Mouse (Mus musculus): ENCODE results near the gene Scn10a. TPM values are rescaled to one million over a fixed set of nuclear protein-coding genes. Genes with fewer than 3 reads are reported as not detected.

The Scn10a gene
- polyA plus RNA-seq, 1 experiment from 2014 or later: not detected

DNA sequence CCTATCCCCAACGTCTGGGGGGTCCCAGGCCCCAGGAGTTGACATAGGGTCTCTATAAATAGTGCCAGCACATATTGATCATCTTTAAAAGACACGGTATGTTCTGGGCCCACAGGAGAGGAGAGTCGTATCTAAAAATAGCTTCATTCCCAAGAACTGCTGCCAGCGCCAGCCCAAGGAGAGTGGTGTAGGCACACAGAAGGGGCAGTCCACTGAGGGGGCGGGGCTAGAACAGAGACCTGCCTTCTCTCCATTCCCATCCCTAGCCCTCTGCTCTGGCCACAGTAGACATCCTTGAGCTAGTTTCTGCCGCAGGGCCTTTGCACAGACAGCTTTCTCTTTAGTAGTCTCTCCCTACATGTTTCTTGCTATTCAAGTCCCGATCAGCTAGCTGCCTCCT lies 144.8 kb downstream of the Scn10a start:
- ATAC-seq: no peak
- 79% methylated on average over 7 of the region's 7 CpGs for WGBS

DNA sequence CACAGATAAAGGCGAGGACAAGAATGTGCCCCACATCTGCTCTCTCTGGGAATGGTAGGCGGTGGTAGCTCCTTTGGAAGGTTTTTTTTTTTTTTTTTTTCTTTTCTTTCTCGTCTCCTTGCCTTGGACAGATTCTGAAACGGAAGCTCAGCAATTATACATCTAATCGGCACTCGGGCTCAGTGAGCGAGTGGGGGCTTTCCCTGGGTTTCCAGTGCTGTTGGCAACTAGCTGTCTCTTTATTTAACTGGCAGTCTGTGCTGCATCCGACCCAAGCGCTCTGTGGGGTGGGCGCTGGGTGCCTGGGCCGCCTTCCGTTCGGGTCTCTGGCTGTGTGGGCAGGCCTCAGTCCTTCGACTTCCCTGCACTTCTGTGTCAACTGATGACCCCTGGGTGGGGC lies 146.1 kb downstream of the Scn10a start:
- Histone ChIP-seq H3K9ac (ENCODE audit: low read depth, low read length) (no peak overlapping the region), H3K27ac (ENCODE audit: low read length) (no peak overlapping the region), H3K36me3 (ENCODE audit: control insufficient read depth, insufficient read depth, low read length) (no peaks in the 10 kb centered on the region), H3K9me3 (replicated peaks; ENCODE audit: control insufficient read depth, low read length, poor library complexity, severe bottlenecking) (no peaks in the 10 kb centered on the region), H3K4me3 (ENCODE audit: low read depth, low read length) (no peak overlapping the region), H3K4me1 (ENCODE audit: control insufficient read depth, insufficient read depth, low read length) (peaks cover 15% of the 10 kb centered on the region), H3K27me3 (ENCODE audit: control insufficient read depth, insufficient read depth, low read depth, low read length) (peaks cover 85% of the 10 kb centered on the region), H3K4me2 (ENCODE audit: low read length) (no peak overlapping the region)
- ATAC-seq: no peak
- 35% methylated on average over 14 of the region's 14 CpGs for WGBS

More for the DNA sequence above, 144.8 kb downstream of the Scn10a start:
- Histone ChIP-seq H3K4me3 (ENCODE audit: low read depth, low read length) (no peak overlapping the region), H3K9me3 (replicated peaks; ENCODE audit: control insufficient read depth, low read length, poor library complexity, severe bottlenecking) (no peaks in the 10 kb centered on the region), H3K36me3 (ENCODE audit: control insufficient read depth, insufficient read depth, low read length) (no peaks in the 10 kb centered on the region), H3K4me1 (ENCODE audit: control insufficient read depth, insufficient read depth, low read length) (peaks cover 25% of the 10 kb centered on the region), H3K27ac (ENCODE audit: low read length) (no peak overlapping the region), H3K4me2 (ENCODE audit: low read length) (no peak overlapping the region), H3K9ac (ENCODE audit: low read depth, low read length) (no peak overlapping the region), H3K27me3 (ENCODE audit: control insufficient read depth, insufficient read depth, low read depth, low read length) (peaks cover 82% of the 10 kb centered on the region)

DNA sequence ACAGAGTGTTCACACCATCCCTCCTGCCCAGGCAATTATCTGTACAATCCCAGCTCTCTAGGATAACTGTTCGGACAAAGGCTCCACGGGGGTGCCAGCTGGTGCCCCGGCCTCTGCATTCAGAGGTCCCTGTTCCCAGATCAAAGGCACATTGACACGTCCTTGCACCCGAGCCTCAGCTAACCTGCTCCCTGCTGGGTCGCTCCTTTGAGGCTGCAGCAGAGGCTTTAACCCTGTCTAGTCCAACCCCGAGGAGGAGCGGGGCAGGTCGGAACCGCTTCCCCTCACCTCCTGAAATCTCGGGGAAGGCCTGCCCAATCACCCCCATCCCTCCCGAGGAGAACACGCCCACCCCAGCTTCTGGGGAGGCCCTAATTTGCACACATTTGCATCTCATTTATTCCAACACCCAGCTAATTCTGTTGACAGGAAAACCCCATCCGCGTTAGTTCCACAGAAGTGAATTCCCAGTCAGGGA lies 147.7 kb downstream of the Scn10a start:
- WGBS: 2% methylated on average over 15 of the region's 15 CpGs
- Histone ChIP-seq H3K27ac (ENCODE audit: low read length) (no peak overlapping the region), H3K4me3 (ENCODE audit: low read depth, low read length) (no peak overlapping the region), H3K4me1 (ENCODE audit: control insufficient read depth, insufficient read depth, low read length) (peaks cover 15% of the 10 kb centered on the region), H3K9ac (ENCODE audit: low read depth, low read length) (no peak overlapping the region), H3K36me3 (ENCODE audit: control insufficient read depth, insufficient read depth, low read length) (no peaks in the 10 kb centered on the region), H3K4me2 (ENCODE audit: low read length) (peak overlapping the region; percentile 37), H3K27me3 (ENCODE audit: control insufficient read depth, insufficient read depth, low read depth, low read length) (peaks cover 85% of the 10 kb centered on the region), H3K9me3 (replicated peaks; ENCODE audit: control insufficient read depth, low read length, poor library complexity, severe bottlenecking) (no peaks in the 10 kb centered on the region; the same call in 1 of the 2 replicates)
- ATAC-seq: peak; percentile 40; the same call in 1 of the 2 replicates

DNA sequence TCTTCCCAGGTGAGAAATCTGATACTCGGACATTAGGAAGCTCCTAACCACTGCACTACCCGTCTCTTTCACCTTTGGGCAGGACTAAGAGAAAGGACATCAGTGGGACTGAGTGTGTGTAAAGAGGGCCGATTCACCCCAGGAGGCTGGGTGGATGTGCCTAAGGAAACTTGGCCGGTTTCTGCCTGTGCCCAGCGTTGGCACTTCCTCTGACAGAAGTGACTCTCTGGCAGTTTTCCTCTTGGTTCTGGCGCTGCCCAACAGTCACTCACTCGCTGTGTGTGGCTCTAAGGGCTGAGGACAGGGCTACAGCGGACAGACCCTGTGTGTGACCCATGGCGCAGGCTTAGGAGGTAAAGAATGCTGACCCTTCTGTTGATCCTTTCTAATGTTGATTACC lies 148.5 kb downstream of the Scn10a start:
- WGBS: 9% methylated on average over 9 of the region's 9 CpGs
- ATAC-seq: no peak
- Histone ChIP-seq H3K9me3 (replicated peaks; ENCODE audit: control insufficient read depth, low read length, poor library complexity, severe bottlenecking) (no peaks in the 10 kb centered on the region; the same call in 1 of the 2 replicates), H3K27me3 (ENCODE audit: control insufficient read depth, insufficient read depth, low read depth, low read length) (peaks cover 84% of the 10 kb centered on the region), H3K4me1 (ENCODE audit: control insufficient read depth, insufficient read depth, low read length) (peaks cover 15% of the 10 kb centered on the region), H3K27ac (ENCODE audit: low read length) (no peak overlapping the region), H3K9ac (ENCODE audit: low read depth, low read length) (no peak overlapping the region), H3K4me2 (ENCODE audit: low read length) (no peak overlapping the region), H3K36me3 (ENCODE audit: control insufficient read depth, insufficient read depth, low read length) (no peaks in the 10 kb centered on the region), H3K4me3 (ENCODE audit: low read depth, low read length) (no peak overlapping the region)

DNA sequence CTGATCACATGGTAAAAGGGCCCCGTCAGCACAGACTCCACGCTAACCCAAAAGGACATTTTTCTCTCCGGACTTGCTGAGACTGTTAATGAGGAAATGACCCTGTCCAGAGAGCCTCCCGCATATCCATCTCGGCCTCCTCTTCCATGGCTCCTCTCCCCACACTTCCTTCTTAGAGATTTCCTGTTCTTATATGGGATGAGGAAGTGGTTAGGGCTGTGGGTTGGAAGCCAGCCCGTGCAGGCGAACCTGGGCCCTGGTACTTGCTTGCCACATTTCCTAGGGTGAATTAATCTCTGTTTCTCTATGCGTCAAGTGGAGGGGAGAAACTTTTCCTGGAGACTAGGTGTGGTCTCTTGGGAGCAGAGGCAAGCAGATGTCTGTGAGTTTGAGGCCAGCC lies 150.4 kb downstream of the Scn10a start:
- Histone ChIP-seq H3K27me3 (ENCODE audit: control insufficient read depth, insufficient read depth, low read depth, low read length) (peaks cover 82% of the 10 kb centered on the region), H3K4me1 (ENCODE audit: control insufficient read depth, insufficient read depth, low read length) (peaks cover 15% of the 10 kb centered on the region), H3K4me3 (ENCODE audit: low read depth, low read length) (no peak overlapping the region), H3K9ac (ENCODE audit: low read depth, low read length) (no peak overlapping the region), H3K4me2 (ENCODE audit: low read length) (no peak overlapping the region), H3K9me3 (replicated peaks; ENCODE audit: control insufficient read depth, low read length, poor library complexity, severe bottlenecking) (no peaks in the 10 kb centered on the region; the same call in 1 of the 2 replicates), H3K27ac (ENCODE audit: low read length) (no peak overlapping the region), H3K36me3 (ENCODE audit: control insufficient read depth, insufficient read depth, low read length) (no peaks in the 10 kb centered on the region)
- WGBS: 86% methylated on average over 8 of the region's 8 CpGs
- ATAC-seq: no peak

DNA sequence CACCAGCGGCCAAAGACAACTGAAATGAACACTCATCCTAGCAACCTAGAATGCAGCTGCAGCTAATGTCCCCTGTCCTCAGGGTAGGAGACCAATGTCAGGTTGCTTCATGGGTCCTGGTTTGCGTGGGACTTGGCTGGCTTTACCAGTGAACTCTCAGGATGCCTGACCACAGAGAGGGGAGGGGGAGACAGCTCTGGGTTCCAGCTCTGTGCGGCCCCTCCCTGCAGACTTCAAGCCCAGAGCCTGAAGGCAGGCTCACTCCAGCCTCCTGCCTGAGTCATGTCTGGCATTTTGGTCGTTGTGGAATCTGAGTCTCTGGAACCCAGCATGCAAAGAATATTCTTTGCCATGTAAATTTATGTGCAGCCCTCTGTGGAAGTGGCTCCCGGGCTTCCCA lies 151.3 kb downstream of the Scn10a start:
- no peak for ATAC-seq
- H3K4me1 ChIP-seq (ENCODE audit: control insufficient read depth, insufficient read depth, low read length): peaks cover 15% of the 10 kb centered on the region
- H3K4me3 ChIP-seq (ENCODE audit: low read depth, low read length): no peak overlapping the region
- H3K4me2 ChIP-seq (ENCODE audit: low read length): no peak overlapping the region
- no peak overlapping the region for H3K9ac ChIP-seq (ENCODE audit: low read depth, low read length)
- H3K27ac ChIP-seq (ENCODE audit: low read length): no peak overlapping the region
- WGBS: 81% methylated on average over 5 of the region's 5 CpGs
- H3K9me3 ChIP-seq (replicated peaks; ENCODE audit: control insufficient read depth, low read length, poor library complexity, severe bottlenecking): no peaks in the 10 kb centered on the region; the same call in 1 of the 2 replicates
- H3K36me3 ChIP-seq (ENCODE audit: control insufficient read depth, insufficient read depth, low read length): no peaks in the 10 kb centered on the region
- peaks cover 83% of the 10 kb centered on the region for H3K27me3 ChIP-seq (ENCODE audit: control insufficient read depth, insufficient read depth, low read depth, low read length)

DNA sequence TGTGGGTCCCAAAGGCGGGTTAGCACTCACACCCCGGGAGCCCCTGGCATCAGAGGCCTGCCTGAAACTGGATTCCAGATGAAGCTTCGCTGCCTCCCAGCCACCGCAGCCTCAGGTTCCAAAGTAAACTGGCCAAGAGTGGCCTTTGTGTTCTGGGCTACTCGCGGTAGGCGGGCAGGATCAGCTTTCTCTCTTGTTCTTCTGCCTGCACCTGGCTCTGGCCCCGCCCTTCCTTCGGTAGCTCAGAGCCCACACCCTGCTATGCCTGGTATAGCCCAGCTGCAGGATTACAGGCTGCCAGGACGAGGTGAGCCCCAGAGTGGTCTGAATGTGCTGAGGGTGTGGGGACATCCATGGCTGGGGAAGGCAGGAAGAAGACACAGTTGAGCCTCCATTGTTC lies 152.9 kb downstream of the Scn10a start:
- Histone ChIP-seq H3K4me1 (ENCODE audit: control insufficient read depth, insufficient read depth, low read length) (peaks cover 2% of the 10 kb centered on the region; the same call in 1 of the 2 replicates), H3K9ac (ENCODE audit: low read depth, low read length) (no peak overlapping the region), H3K36me3 (ENCODE audit: control insufficient read depth, insufficient read depth, low read length) (no peaks in the 10 kb centered on the region), H3K27me3 (ENCODE audit: control insufficient read depth, insufficient read depth, low read depth, low read length) (peaks cover 88% of the 10 kb centered on the region), H3K27ac (ENCODE audit: low read length) (no peak overlapping the region), H3K9me3 (replicated peaks; ENCODE audit: control insufficient read depth, low read length, poor library complexity, severe bottlenecking) (no peaks in the 10 kb centered on the region; the same call in 1 of the 2 replicates), H3K4me2 (ENCODE audit: low read length) (no peak overlapping the region), H3K4me3 (ENCODE audit: low read depth, low read length) (no peak overlapping the region)
- WGBS: 8% methylated on average over 10 of the region's 10 CpGs
- no peak for ATAC-seq

DNA sequence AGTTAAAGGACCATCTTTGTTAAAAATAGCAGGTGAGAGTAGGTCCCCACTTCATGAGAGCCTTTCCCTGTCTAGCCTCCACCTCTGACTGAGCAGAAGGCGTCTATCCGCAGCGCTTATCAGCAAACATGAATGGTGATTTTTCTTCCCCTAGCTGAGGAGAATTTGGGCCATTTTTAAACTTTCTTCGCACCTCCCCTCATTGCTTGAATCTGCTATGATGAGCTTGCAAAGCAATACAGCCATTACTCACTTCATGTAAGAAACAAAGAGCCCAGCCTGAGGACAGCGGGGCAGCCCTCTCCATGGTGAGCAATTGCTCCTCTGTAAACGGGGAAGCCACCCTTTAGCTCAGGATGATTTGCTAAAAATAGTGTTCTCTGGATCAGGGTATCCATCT lies 154.3 kb downstream of the Scn10a start:
- Histone ChIP-seq H3K4me1 (ENCODE audit: control insufficient read depth, insufficient read depth, low read length) (no peaks in the 10 kb centered on the region; the same call in 1 of the 2 replicates), H3K27me3 (ENCODE audit: control insufficient read depth, insufficient read depth, low read depth, low read length) (peaks cover 86% of the 10 kb centered on the region), H3K4me3 (ENCODE audit: low read depth, low read length) (no peak overlapping the region), H3K36me3 (ENCODE audit: control insufficient read depth, insufficient read depth, low read length) (no peaks in the 10 kb centered on the region), H3K27ac (ENCODE audit: low read length) (no peak overlapping the region), H3K9me3 (replicated peaks; ENCODE audit: control insufficient read depth, low read length, poor library complexity, severe bottlenecking) (no peaks in the 10 kb centered on the region; the same call in 1 of the 2 replicates), H3K9ac (ENCODE audit: low read depth, low read length) (no peak overlapping the region), H3K4me2 (ENCODE audit: low read length) (no peak overlapping the region)
- ATAC-seq: no peak
- 81% methylated on average over 6 of the region's 6 CpGs for WGBS

DNA sequence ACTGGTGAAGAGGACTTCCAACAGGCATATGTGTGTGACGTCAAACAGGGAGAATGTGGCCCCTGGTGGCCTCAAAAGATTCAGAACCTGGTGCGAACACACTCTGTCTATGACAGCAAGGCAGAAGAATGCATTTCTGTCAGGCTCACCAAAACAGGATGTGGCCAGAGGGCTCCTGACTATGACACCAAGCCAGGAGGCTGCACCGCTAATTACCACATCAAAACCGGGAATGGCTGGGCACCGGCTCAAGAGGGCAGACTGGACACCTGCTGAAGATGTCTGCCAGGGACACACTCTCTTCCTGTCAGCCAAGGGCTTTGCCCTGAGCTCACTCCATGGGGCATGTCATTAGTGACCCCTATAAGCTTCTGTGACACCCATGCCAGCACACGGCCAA lies 155.5 kb downstream of the Scn10a start:
- 71% methylated on average over 6 of the region's 6 CpGs for WGBS
- H3K9me3 ChIP-seq (replicated peaks; ENCODE audit: control insufficient read depth, low read length, poor library complexity, severe bottlenecking): no peaks in the 10 kb centered on the region; the same call in 1 of the 2 replicates
- peaks cover 86% of the 10 kb centered on the region for H3K27me3 ChIP-seq (ENCODE audit: control insufficient read depth, insufficient read depth, low read depth, low read length)
- no peak overlapping the region for H3K4me2 ChIP-seq (ENCODE audit: low read length)
- H3K27ac ChIP-seq (ENCODE audit: low read length): no peak overlapping the region
- no peaks in the 10 kb centered on the region; the same call in 1 of the 2 replicates for H3K4me1 ChIP-seq (ENCODE audit: control insufficient read depth, insufficient read depth, low read length)
- no peak overlapping the region for H3K9ac ChIP-seq (ENCODE audit: low read depth, low read length)
- H3K4me3 ChIP-seq (ENCODE audit: low read depth, low read length): no peak overlapping the region
- ATAC-seq: no peak
- no peaks in the 10 kb centered on the region for H3K36me3 ChIP-seq (ENCODE audit: control insufficient read depth, insufficient read depth, low read length)

Data from midbrain, embryonic 16.5 days (tissue).